Mouse (Mus musculus) neural tube, embryonic 12.5 days (tissue): ENCODE data around the gene Klhl8. TPM values are rescaled to one million over a fixed set of nuclear protein-coding genes. Genes with fewer than 3 reads are reported as not detected.
A peak's percentile ranks its signal among the peaks of the same experiment; 100 is the strongest.
"Not testable (repeated sequence)": the region's sequence is repeated elsewhere in the genome, so short reads cannot be mapped to it uniquely, and the experiment has no call there.

Source experiments
- ATAC-seq: fragments of 200-750 bp; cut with Nextera tagmentation; 2 replicates; pipeline ENCODE4 v1.8.0; 2017; ENCODE audit warnings: low read depth, mild to moderate bottlenecking, moderate TSS enrichment, moderate library complexity; ENCODE audit not compliant: low FRiP score
- H3K27ac ChIP-seq: fragments of 300-500 bp; sonication (generic); 2 replicates; pipeline ENCODE4 v1.5.1; 2016
- H3K27me3 ChIP-seq: fragments of 300-500 bp; sonication (generic); replicated peaks from 2 replicates; pipeline ENCODE4 v1.6.1; 2016; ENCODE audit warnings: mild to moderate bottlenecking
- H3K36me3 ChIP-seq: fragments of 300-500 bp; sonication (generic); 2 replicates; pipeline ENCODE4 v1.6.1; 2016; ENCODE audit warnings: mild to moderate bottlenecking
- H3K4me1 ChIP-seq: fragments of 300-500 bp; sonication (generic); 2 replicates; pipeline ENCODE4 v1.6.1; 2016
- H3K4me2 ChIP-seq: fragments of 300-500 bp; sonication (generic); replicated peaks from 2 replicates; pipeline ENCODE4 v1.6.1; 2016; ENCODE audit warnings: mild to moderate bottlenecking
- H3K4me3 ChIP-seq: fragments of 300-500 bp; sonication (generic); 2 replicates; pipeline ENCODE4 v1.5.1; 2016
- H3K9ac ChIP-seq: fragments of 300-500 bp; sonication (generic); 2 replicates; pipeline ENCODE4 v1.6.1; 2016; ENCODE audit warnings: mild to moderate bottlenecking
- H3K9me3 ChIP-seq: fragments of 300-500 bp; sonication (generic); 2 replicates; pipeline ENCODE4 v1.6.1; 2016; ENCODE audit warnings: mild to moderate bottlenecking
- WGBS: fragments of 180-500 bp; shearing (Covaris S2); methylation state at CpG from one replicate; pipeline ENCODE4 v1.1.7; 2016; 5-methylcytosine and 5-hydroxymethylcytosine counted together
- polyA plus RNA-seq: library from polyadenylated mRNA; unstranded; fragments of >200 nt; fragmentation: Nextera tagmentation; extraction: Ambion mirVana; gene quantifications from 2 replicates; pipeline ENCODE4 v1.2.1, GENCODE M21; 2016

The Klhl8 gene
- 18.4 and 21.1 TPM in 2 replicates for polyA plus RNA-seq

GRCm38 (mm10) chr5:103910748-103911409, at the start of gene Klhl8:
TSS of gene Klhl8 (minus strand) at chr5:103911259.
- peak within 1 kb of the TSS; percentile 87 for H3K9ac ChIP-seq
- under 1% methylated on average over 65 of the region's 86 CpGs for WGBS
- no peaks in the 10 kb centered on the region for H3K9me3 ChIP-seq
- H3K27me3 ChIP-seq, result no peaks in the 10 kb centered on the region
- peak within 1 kb of the TSS; percentile 79 for H3K4me2 ChIP-seq
- no peaks in the 10 kb centered on the region for H3K36me3 ChIP-seq
- peak; percentile 97 for ATAC-seq
- H3K4me3 ChIP-seq, result peak within 1 kb of the TSS; percentile 86
- H3K4me1 ChIP-seq, result no peaks in the 10 kb centered on the region; the same call in 1 of the 2 replicates
- peak within 1 kb of the TSS; percentile 26; the same call in 1 of the 2 replicates for H3K27ac ChIP-seq

- 70% methylated on average over 5 of the region's 5 CpGs for WGBS
- H3K4me1 ChIP-seq, result no peaks in the 10 kb centered on the region
- H3K9ac ChIP-seq, result no peak overlapping the region
- ATAC-seq, result no peak
- H3K4me3 ChIP-seq, result no peak overlapping the region
- no peak overlapping the region for H3K27ac ChIP-seq
- H3K27me3 ChIP-seq, result no peaks in the 10 kb centered on the region
- H3K9me3 ChIP-seq, result no peaks in the 10 kb centered on the region
- no peaks in the 10 kb centered on the region for H3K36me3 ChIP-seq
- no peak overlapping the region for H3K4me2 ChIP-seq
Observed at GRCm38 (mm10) chr5:103954638-103955037, 43.6 kb upstream of the Klhl8 start.

GRCm38 (mm10) chr5:103953135-103954083, 42.4 kb upstream of the Klhl8 start:
- no peak for ATAC-seq
- Histone ChIP-seq H3K27ac (no peak overlapping the region), H3K27me3 (no peaks in the 10 kb centered on the region), H3K9ac (no peak overlapping the region), H3K4me3 (no peak overlapping the region), H3K36me3 (no peaks in the 10 kb centered on the region), H3K4me1 (no peaks in the 10 kb centered on the region), H3K9me3 (no peaks in the 10 kb centered on the region), H3K4me2 (no peak overlapping the region)
- 88% methylated on average over 10 of the region's 10 CpGs for WGBS

DNA sequence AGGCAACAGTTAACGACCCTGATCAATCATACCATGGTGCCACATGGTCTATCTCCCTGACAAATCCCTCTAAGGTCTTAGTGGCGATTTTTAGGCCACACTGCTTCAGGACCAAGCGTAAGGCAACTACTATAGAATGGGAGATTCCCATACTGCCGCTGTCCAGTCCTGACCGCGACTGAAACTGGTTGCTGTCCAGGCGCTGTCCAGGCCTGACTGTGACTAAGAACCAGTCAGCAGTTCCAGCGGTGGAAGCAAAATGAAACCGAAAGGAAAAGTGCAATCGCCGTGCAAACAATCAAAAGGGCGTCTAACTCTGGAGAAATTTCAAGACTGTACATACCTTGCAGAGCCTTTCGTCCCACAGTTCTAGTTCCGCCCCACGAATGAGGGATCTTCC, 39.1 kb upstream of the Klhl8 start:
- not testable (repeated sequence) for H3K27ac ChIP-seq, ATAC-seq, H3K4me1 ChIP-seq, H3K27me3 ChIP-seq, H3K4me2 ChIP-seq, H3K36me3 ChIP-seq, H3K4me3 ChIP-seq, H3K9me3 ChIP-seq, H3K9ac ChIP-seq
- WGBS, result 95% methylated on average over 15 of the region's 15 CpGs

DNA sequence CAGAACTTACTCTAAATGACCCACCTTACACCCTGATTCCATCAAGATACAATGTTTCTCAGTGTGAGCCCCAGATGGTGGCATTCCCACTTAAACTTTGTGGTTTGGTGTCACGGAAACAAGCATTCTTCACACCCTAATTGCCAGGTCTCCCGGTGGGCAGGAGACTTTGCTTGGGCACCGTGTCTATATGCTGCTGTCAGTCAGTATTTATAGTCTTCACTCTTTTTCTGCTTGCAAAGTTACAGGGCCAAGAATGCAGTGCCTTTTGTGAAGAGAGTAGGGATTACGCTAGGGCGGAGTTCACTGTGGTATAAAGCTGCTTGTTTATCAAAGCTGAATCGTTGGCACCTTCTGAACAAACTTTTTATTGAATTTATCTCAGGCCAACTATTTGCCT, 32.1 kb upstream of the Klhl8 start:
- WGBS, result 15% methylated on average over 6 of the region's 6 CpGs
- Histone ChIP-seq H3K9me3 (no peaks in the 10 kb centered on the region), H3K27ac (no peak overlapping the region), H3K4me2 (no peak overlapping the region), H3K4me3 (no peak overlapping the region), H3K27me3 (peaks cover 31% of the 10 kb centered on the region), H3K36me3 (no peaks in the 10 kb centered on the region), H3K9ac (no peak overlapping the region), H3K4me1 (peaks cover 27% of the 10 kb centered on the region)
- ATAC-seq, result no peak

- no peak for ATAC-seq
- WGBS, result 77% methylated on average over 1 of the region's 1 CpGs
- no peaks in the 10 kb centered on the region for H3K36me3 ChIP-seq
Observed at GRCm38 (mm10) chr5:103939856-103940255, 28.8 kb upstream of the Klhl8 start.

GRCm38 (mm10) chr5:103939350-103939652, 28.2 kb upstream of the Klhl8 start:
- peak overlapping the region; percentile 22; the same call in 1 of the 2 replicates for H3K4me2 ChIP-seq
- H3K9me3 ChIP-seq, result no peaks in the 10 kb centered on the region
- H3K9ac ChIP-seq, result no peak overlapping the region
- WGBS, result 58% methylated on average over 7 of the region's 7 CpGs
- H3K36me3 ChIP-seq, result no peaks in the 10 kb centered on the region
- peak; percentile 46 for ATAC-seq
- H3K27me3 ChIP-seq, result peaks cover 41% of the 10 kb centered on the region
- no peak overlapping the region for H3K4me3 ChIP-seq
- H3K27ac ChIP-seq, result no peak overlapping the region
- H3K4me1 ChIP-seq, result peaks cover 29% of the 10 kb centered on the region

More at GRCm38 (mm10) chr5:103939856-103940255, 28.8 kb upstream of the Klhl8 start:
- H3K4me3 ChIP-seq, result no peak overlapping the region
- no peak overlapping the region for H3K4me2 ChIP-seq
- peaks cover 29% of the 10 kb centered on the region for H3K4me1 ChIP-seq
- no peaks in the 10 kb centered on the region for H3K9me3 ChIP-seq
- H3K9ac ChIP-seq, result no peak overlapping the region
- H3K27ac ChIP-seq, result no peak overlapping the region
- H3K27me3 ChIP-seq, result peaks cover 47% of the 10 kb centered on the region

GRCm38 (mm10) chr5:103938547-103939349, 27.7 kb upstream of the Klhl8 start:
- WGBS, result 13% methylated on average over 11 of the region's 11 CpGs
- Histone ChIP-seq H3K4me1 (peaks cover 29% of the 10 kb centered on the region), H3K27me3 (peaks cover 36% of the 10 kb centered on the region), H3K36me3 (no peaks in the 10 kb centered on the region), H3K9ac (no peak overlapping the region), H3K4me2 (peak overlapping the region; percentile 22; the same call in 1 of the 2 replicates), H3K9me3 (no peaks in the 10 kb centered on the region), H3K4me3 (no peak overlapping the region), H3K27ac (no peak overlapping the region)
- ATAC-seq, result peak; percentile 88

- Histone ChIP-seq H3K9me3 (peaks cover 4% of the 10 kb centered on the region; the same call in 1 of the 2 replicates), H3K27me3 (peaks cover 37% of the 10 kb centered on the region), H3K4me3 (no peak overlapping the region), H3K27ac (no peak overlapping the region), H3K4me2 (no peak overlapping the region), H3K9ac (no peak overlapping the region), H3K4me1 (peaks cover 22% of the 10 kb centered on the region; the same call in 1 of the 2 replicates), H3K36me3 (no peaks in the 10 kb centered on the region)
- 44% methylated on average over 14 of the region's 14 CpGs for WGBS
- ATAC-seq, result no peak
Observed at GRCm38 (mm10) chr5:103936906-103937589, 26.0 kb upstream of the Klhl8 start.

DNA sequence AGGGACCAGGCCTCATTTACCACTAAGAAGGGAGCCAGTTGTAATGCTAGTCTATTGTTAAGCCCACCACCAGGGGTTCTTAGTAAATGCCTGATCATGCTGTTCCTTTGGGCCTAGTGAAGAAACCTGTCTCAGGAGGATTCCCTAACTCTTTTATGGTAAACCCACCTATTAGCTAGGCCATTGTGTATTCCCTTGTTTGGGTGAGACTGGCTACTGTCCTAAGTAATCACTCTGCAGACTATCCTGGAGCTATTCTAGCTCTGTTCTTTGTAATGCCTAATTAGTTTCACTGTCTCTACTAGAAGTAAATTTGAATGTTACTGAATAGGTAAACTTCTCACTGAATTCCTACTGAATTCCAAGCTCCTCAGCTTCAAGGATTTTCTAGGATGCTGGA, 20.9 kb upstream of the Klhl8 start:
- not testable (repeated sequence) for H3K9ac ChIP-seq, H3K27ac ChIP-seq, H3K4me3 ChIP-seq, H3K9me3 ChIP-seq, H3K4me2 ChIP-seq, ATAC-seq, H3K4me1 ChIP-seq, H3K36me3 ChIP-seq
- H3K27me3 ChIP-seq, result peaks cover 29% of the 10 kb centered on the region

GRCm38 (mm10) chr5:103930511-103930910, 19.5 kb upstream of the Klhl8 start:
- H3K4me1 ChIP-seq, result no peaks in the 10 kb centered on the region; the same call in 1 of the 2 replicates
- H3K4me2 ChIP-seq, result no peak overlapping the region
- no peak overlapping the region for H3K9ac ChIP-seq
- no peak overlapping the region for H3K27ac ChIP-seq
- peaks cover 4% of the 10 kb centered on the region; the same call in 1 of the 2 replicates for H3K9me3 ChIP-seq
- ATAC-seq, result no peak
- H3K36me3 ChIP-seq, result no peaks in the 10 kb centered on the region
- 70% methylated on average over 5 of the region's 5 CpGs for WGBS
- H3K27me3 ChIP-seq, result peaks cover 18% of the 10 kb centered on the region
- no peak overlapping the region for H3K4me3 ChIP-seq
